In genomic region chr2:74416097-74416496, GRCm38 (mm10) we compare ENCODE assay signal across 16 mouse cellular contexts.
DNase-seq lines count a peak whose midpoint lies in the region; ATAC-seq lines count a peak whose summit lies in the region.
"Had no signal": no experiment of that assay in that cellular context is flagged by ENCODE, and none has a peak within 500 bp of the region (broad histone marks: within the 10 kb centered on the region; RNA-seq: fewer than 3 reads in every experiment).

No protein-coding gene starts in this region.

- 37% methylated on average over 4 of the region's 4 CpGs for WGBS in midbrain, embryonic 11.5 days
- WGBS in midbrain, embryonic 13.5 days = 28% methylated on average over 4 of the region's 4 CpGs
- 9% methylated on average over 4 of the region's 4 CpGs for WGBS in forebrain, embryonic 15.5 days

- no peak overlapping the region for H3K27ac ChIP-seq in midbrain, embryonic 11.5 days (ENCODE audit: low read depth, low read length)
- no peak overlapping the region for H3K27ac ChIP-seq in midbrain, embryonic 13.5 days
- H3K27ac ChIP-seq in forebrain, embryonic 15.5 days (replicated peaks) = no peak overlapping the region; the same call in 1 of the 2 replicates
- H3K27ac ChIP-seq: limb, embryonic 12.5 days; stomach, embryonic 15.5 days had no signal

- no peaks in the 10 kb centered on the region for H3K27me3 ChIP-seq in midbrain, embryonic 11.5 days (ENCODE audit: control insufficient read depth, insufficient read depth, low read length)
- no peaks in the 10 kb centered on the region for H3K27me3 ChIP-seq in midbrain, embryonic 13.5 days
- no peaks in the 10 kb centered on the region for H3K27me3 ChIP-seq in forebrain, embryonic 15.5 days
- H3K27me3 ChIP-seq: limb, embryonic 12.5 days; stomach, embryonic 15.5 days had no signal

- no peak overlapping the region for H3K4me2 ChIP-seq in midbrain, embryonic 11.5 days
- no peak overlapping the region for H3K4me2 ChIP-seq in midbrain, embryonic 13.5 days (replicated peaks)
- H3K4me2 ChIP-seq in forebrain, embryonic 15.5 days (replicated peaks) = no peak overlapping the region
- H3K4me2 ChIP-seq: limb, embryonic 12.5 days; stomach, embryonic 15.5 days had no signal

- H3K36me3 ChIP-seq in midbrain, embryonic 11.5 days (ENCODE audit: control insufficient read depth, insufficient read depth, low read length) = no peaks in the 10 kb centered on the region
- H3K36me3 ChIP-seq in midbrain, embryonic 13.5 days = no peaks in the 10 kb centered on the region
- no peaks in the 10 kb centered on the region for H3K36me3 ChIP-seq in forebrain, embryonic 15.5 days
- H3K36me3 ChIP-seq: limb, embryonic 12.5 days; stomach, embryonic 15.5 days had no signal

- no peak overlapping the region for H3K4me3 ChIP-seq in midbrain, embryonic 11.5 days (ENCODE audit: low read depth, low read length)
- no peak overlapping the region for H3K4me3 ChIP-seq in midbrain, embryonic 13.5 days (replicated peaks)
- H3K4me3 ChIP-seq in forebrain, embryonic 15.5 days = no peak overlapping the region
- H3K4me3 ChIP-seq: limb, embryonic 12.5 days; stomach, embryonic 15.5 days had no signal

- no peak for ATAC-seq in midbrain, embryonic 11.5 days (ENCODE audit: low FRiP score)
- ATAC-seq in midbrain, embryonic 13.5 days = no peak
- peak; percentile 77; the same call in 1 of the 2 replicates for ATAC-seq in forebrain, embryonic 15.5 days (replicated peaks)

- no peak overlapping the region for H3K9ac ChIP-seq in midbrain, embryonic 11.5 days (ENCODE audit: low read length)
- no peak overlapping the region for H3K9ac ChIP-seq in midbrain, embryonic 13.5 days (replicated peaks)
- no peak overlapping the region for H3K9ac ChIP-seq in forebrain, embryonic 15.5 days (replicated peaks)
- H3K9ac ChIP-seq: limb, embryonic 12.5 days; stomach, embryonic 15.5 days had no signal

- no peaks in the 10 kb centered on the region for H3K4me1 ChIP-seq in midbrain, embryonic 11.5 days (ENCODE audit: control insufficient read depth, insufficient read depth, low read length)
- no peaks in the 10 kb centered on the region for H3K4me1 ChIP-seq in midbrain, embryonic 13.5 days (replicated peaks)
- peaks cover 6% of the 10 kb centered on the region for H3K4me1 ChIP-seq in forebrain, embryonic 15.5 days
- H3K4me1 ChIP-seq: stomach, embryonic 15.5 days had no signal

- peak; percentile 14 to 20 for DNase-seq in cerebellum, postnatal 10 days
- no peak for DNase-seq in cerebellum, postnatal 4 days (ENCODE audit: low spot score in 2 of 2)
- DNase-seq in midbrain, embryonic 11.5 days (ENCODE audit: low spot score, missing footprints) = peak; percentile 83
- peak; percentile 64 for DNase-seq in retina, embryonic 14.5 days (ENCODE audit: low spot score)
- no peak for DNase-seq in gastrocnemius, adult 8-10 months (ENCODE audit: low spot score in 2 of 2)
- DNase-seq in thymus, adult 18-20 months = no peak
- DNase-seq: adrenal gland, adult 8-10 months; heart, postnatal 4 days; kidney, adult 8-10 months; kidney, postnatal 4 days; lung, postnatal 36 days; thymus, postnatal 14 days had no signal

- no peaks in the 10 kb centered on the region for H3K9me3 ChIP-seq in midbrain, embryonic 11.5 days (ENCODE audit: control insufficient read depth, low read length)
- H3K9me3 ChIP-seq in midbrain, embryonic 13.5 days = no peaks in the 10 kb centered on the region; the same call in 1 of the 2 replicates
- no peaks in the 10 kb centered on the region for H3K9me3 ChIP-seq in forebrain, embryonic 15.5 days
- H3K9me3 ChIP-seq: stomach, embryonic 15.5 days had no signal

Comparison
In these comparisons a context has a peak if more than half of its experiments do, and no peak if none do; other contexts are left out.
1. DNase-seq: peak in cerebellum, postnatal 10 days (2 of 2), midbrain, embryonic 11.5 days (single experiment) and retina, embryonic 14.5 days (single experiment); none in cerebellum, postnatal 4 days (0 of 2), gastrocnemius, adult 8-10 months (0 of 2) and thymus, adult 18-20 months (0 of 2).